Mouse (Mus musculus): ENCODE results near the gene Vstm2b.

DNA sequence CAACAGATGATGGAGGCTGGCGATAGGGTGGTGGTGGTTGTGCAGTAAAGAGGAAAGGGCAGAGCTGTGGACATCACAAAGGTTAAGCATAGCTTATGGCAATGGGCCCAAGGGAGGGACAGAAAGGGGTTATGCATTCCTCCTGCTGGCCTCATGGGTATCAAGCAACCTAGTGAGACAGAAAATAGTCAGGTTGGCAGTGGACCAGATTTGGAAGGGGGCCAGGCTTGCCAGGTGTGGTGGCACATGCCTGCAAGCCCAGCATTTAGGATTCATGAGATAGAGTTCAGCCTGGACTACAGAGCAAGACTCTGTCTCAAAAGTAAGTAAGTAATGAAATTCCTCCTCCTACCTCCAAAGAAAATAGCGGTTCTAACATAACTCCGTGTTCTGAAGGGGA is 9.8 kb upstream of the Vstm2b start:
- no peak for TF ChIP-seq CTCF (IDR thresholded peaks at IDR 0.05; ENCODE audit: borderline replicate concordance, control insufficient read depth, extremely low read depth, insufficient read depth, low read length, poor library complexity)
- no peak for TF ChIP-seq POLR2A (IDR thresholded peaks at IDR 0.05; ENCODE audit: control insufficient read depth, extremely low read depth, insufficient read depth, low read length, poor library complexity)

All from thymus, adult 2 months (tissue).